Mouse (Mus musculus) urinary bladder, postnatal 4 days (tissue): ENCODE measurements around the gene Cpn2.

ENCODE experiments used
- DNase-seq, 2 experiments: peaks; one replicate each; pipeline ENCODE4 v3.0.0; 2021 to 2022; ENCODE audit warnings: low spot score in 2 of 2

Cpn2 gene

DNA sequence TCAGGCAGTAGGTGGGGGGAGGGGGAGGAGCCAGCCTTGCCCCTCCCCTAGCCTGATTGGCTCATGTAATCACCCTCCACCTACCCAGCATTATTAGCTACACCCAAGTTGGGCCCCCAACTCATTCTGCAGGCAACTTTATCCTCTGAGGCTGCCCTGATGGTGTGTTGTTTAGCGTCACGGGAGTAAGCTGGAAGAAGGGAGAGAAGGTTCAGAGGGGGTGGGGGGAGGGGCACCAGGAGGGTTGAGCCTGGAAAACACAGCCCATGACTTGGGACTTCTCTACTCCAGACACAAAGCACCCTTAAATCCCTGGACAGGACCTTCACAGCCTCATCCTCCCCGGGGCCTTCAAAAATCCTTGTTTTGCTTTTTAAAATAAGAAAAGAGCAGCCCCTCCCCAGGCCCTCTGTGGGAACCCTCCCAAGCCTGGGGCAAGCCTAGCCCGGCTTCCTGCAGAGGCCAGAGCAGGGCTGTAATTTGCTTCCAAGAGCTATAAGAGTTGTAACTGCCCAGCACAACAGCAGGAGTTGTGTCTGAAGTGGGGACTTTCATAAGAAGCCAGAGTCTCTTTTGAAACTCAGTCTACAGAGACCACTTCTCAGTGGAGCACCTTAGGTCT, 13.5 kb upstream of the Cpn2 start:
- DNase-seq, result no peak

DNA sequence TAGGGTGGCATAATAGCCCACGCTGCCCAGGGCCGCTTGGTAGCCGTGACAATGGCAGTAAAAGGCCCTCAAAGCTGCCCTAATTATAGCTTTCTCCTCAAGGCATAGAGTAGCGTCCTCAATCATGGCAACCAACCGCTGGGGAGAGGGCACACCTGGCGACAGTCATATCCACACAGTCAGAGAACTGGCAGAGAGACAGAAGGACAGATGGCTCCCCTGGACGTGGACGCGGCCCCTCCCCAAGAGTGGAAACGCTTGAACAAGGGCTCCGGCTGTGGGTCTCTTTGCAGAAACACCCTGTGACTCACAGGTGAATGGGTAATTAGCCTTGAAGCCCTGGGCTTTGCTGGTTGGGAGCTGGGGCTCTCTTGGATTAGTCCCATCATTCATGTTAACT, 11.1 kb upstream of the Cpn2 start:
- DNase-seq, result no peak

DNA sequence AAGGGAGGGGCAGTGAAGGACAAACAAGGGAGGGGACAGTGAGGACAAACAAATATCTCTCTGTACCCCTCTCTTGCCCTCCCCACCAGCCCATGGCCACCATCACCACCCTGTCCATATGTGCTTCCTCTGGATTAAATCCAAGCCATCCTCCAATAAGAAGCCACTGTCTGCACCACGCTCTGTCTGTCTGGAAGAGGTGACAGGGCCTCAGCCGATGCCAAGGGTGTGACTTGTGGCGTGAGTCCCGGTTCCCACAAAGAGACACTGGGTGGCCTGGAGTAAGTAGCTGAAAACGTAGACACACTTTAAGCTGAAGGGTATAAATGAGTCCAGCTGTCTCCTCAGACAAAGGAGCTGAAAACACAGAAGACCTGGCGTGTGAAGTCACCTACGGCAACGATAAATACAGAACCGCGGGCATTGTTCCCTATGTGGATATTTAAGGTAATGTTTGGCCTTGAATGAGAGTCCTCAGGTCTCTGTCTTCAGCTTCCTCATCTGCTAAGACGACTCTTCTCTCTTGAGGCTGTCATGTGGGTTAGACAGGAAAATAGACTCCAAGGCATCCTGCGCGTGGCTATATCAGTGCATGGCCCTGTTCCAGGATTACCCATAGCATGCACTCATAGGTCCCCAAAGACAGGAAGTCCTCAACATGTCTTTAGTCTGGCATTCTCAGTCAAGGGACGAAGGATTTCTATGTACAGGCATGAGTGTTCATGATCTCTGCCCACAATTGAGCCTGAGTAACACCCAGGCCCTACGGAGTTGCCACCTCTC, 8.4 kb upstream of the Cpn2 start:
- DNase-seq, result no peak

DNA sequence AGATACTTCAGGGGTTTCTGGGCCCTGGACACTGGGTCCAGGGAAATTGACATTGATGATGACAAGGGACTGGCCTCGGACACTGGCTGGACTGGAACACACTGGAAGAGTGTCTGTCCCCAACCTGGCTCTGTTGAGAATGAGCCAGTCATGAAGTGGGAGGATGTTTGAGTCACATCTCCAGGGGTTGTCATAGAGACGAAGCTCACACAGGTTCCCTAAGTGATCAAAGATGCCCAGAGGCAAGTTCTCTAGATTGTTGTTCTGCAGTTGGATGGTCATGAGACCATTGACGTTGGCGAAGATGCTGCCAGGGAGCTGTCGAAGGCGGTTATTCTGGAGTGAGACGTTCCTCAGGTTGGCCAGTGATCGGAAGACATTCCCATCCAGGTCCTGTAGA, 5.8 kb upstream of the Cpn2 start:
- no peak for DNase-seq

DNA sequence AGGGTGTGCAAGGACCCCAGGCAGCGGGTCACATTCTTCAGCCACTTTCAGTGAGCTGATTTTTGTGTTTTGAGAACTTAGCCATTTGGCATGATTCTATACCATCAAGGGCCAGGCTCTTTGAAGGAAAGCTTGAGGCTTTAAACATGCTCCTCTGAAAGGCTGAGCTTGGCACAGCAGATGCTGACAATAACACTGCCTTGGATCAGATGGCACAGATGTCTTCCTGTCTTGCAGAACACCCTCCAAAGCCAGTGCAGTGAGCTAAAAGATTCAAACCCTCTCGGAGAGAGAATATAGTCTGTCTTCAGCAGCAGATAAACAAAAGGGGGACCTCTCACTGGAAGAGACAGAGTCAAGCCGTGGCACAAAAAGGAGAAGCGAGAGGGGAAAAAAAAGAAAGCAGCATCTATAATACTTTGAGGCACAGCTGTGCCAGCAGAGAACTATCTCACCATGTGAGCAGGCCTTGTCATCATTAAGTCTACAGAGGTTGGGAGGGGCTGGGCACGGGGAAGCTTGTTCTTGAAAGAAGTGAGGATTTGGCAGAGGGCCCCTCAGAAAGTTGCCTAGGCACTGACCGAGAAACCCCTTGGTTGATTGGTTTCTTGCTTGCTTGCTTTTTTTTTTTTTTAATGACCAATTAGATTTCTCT, 4.8 kb upstream of the Cpn2 start:
- DNase-seq, result no peak

DNA sequence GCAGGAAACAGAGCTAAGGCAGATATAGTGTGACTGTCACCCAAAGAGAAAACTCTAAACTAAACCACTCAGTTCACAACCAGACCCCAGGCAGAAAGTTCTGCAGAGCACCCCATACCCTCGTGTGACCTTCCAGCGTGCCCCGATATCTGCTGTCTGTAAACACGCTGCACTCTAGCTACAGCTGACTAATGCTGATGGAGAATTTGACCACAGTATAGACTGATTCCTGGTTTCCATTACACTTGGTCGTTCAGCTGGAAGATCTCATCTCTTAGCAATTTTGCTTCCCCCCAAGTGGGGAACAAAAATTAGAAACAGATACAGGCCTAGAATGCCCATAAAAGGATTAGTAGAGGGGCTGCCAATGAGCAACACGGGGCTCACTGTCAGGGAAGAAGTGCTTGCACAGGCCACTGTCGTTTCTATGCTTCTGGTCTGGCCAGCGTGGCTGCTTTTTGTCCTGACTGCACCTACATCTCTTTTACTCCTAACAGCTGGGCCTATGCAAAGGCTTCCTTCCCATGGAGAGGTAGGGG, 4.0 kb upstream of the Cpn2 start:
- no peak for DNase-seq

DNA sequence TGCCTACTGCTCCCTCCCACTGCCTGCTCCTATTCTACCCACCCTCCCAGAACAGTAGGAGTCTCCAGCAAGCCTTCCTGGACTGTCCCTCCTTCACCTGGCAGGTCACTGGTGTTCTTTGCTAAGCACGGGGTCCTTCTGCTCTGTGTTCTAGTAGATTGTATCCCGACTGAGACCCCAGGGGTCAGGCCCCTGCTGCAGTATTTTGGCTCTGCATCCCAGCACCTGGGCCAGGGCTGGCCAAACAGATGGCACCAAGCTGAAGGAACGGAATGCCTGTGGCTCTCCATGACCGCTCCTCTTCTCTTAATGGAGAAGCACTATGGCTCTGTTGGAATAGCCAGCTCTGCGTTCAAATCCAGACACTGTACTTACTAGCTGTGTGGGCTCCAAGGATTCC, 738 bp downstream of the Cpn2 start:
- no peak for DNase-seq

DNA sequence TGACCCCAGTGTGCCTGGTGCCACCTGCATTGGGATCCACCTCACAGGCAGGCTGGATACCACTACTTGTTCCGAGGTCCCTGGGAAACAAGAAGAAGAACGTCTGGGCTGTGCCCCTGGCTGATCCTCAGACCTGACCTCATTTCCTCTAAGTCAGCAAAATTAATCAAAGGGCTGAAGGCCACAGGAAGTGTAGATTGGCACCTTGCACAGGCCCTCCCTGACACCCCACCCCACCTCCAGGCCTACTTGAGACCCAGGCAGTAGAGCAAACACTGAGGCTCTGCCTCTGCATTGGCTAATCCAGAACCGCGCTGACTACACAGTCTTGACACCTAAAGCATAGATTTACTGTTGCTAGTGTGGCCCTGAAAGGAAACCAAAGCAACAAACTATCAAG, 1.7 kb downstream of the Cpn2 start:
- no peak for DNase-seq

DNA sequence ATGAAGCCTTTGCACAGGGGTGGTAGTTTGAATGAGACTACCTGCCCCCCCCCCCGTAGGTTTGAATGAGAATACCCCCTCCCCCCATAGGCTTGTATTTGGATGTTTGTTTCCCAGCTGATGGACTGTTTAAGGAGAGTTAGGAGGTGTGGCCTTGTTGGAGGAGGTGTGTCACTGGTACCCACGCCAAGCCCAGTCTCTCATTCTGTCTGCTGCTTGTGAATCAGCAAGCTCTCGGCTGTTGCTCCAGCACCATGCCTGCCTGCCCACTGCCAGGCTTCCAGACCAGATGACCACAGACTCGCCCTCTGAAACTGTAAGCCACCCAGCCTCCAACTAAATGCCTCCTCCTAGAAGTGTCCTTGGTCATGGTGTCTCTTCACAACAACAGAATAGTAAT, 4.1 kb downstream of the Cpn2 start:
- DNase-seq, result no peak

DNA sequence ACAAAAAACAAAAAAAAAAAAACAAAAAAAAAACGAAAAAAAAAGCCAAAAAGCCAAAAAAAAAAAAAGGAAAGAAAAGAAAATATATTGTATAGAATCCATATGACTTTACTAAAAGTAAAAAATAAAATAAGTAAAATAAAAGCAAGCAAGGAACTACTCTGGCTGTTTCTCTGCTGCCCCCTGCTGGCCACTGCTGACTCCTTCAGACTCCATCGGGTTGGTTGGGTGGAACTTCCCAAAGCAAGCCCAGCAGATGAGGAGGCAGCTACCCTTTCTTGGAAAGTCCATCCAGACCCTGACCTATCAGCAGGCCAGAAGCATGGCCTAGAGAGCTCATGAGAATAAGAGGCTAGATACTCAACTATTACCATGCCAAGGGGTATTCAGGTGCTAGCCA, 4.6 kb downstream of the Cpn2 start:
- DNase-seq, result peak; percentile 37 to 78

DNA sequence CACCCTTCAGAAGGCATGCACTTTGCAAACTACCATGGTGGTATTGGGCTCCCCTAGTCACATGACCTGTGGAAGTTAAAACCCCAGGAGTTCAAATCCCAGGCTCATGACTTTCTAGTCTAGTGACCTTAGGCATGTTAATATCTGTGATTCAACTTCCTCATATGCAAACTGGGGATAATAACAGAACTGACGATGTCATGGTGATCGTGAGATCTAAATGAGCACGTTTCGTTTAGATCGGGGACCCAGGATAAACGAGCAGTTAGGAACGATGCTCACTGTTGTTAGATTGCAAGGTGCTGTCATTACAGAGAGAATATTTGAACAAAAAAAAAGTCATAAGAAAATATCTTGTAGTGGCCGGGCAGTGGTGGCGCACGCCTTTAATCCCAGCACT, 5.1 kb downstream of the Cpn2 start:
- no peak for DNase-seq

DNA sequence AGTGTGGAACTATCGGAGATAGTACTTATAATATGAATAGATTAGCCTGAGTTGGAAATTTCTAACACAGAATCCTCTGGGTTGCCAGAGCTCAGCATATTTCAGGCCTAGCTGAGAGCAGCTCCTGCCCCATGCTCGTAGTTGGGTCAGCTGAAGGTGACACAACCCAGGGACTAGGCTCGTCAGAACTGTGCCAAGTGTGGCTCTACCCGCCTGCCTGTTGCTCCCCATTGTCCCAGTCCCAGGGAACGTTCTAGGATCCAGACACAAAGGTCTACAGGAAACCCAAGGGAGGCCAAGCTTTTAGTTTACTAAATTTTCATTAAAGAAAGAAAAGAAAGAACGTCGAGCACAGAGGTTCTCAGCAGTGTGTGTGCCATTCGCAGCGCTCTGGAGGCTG, 6.0 kb downstream of the Cpn2 start:
- no peak for DNase-seq

DNA sequence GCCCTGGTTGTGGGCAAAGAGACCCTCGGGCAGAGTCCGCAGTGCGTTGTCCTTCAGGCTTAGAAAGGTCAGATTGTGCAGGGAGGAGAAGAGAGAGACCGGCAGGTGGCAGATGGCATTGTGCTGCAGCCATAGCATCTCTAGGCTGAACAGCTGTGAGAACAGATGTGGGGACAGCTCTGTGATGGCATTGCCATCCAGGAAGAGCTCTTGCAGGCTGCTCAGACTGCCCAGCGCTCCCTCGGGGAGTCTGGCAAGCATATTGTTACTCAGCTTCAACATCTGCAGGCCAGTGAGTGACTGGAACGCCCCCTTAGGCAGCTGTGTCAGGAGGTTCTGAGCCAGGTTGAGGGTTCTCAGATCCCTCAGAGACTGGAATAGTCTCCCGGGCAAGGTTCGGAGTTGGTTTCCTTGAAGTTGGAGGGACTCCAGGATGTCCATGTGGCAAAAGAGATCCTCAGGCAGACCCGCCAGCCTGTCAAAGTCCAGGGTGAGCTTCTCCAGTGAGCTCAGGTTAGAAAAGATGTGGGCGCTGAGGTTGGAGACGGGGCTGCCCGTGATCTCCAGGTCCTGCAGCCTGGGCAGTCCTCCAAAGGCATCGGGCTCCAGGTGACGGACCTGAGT, 7.2 kb downstream of the Cpn2 start:
- DNase-seq, result no peak

DNA sequence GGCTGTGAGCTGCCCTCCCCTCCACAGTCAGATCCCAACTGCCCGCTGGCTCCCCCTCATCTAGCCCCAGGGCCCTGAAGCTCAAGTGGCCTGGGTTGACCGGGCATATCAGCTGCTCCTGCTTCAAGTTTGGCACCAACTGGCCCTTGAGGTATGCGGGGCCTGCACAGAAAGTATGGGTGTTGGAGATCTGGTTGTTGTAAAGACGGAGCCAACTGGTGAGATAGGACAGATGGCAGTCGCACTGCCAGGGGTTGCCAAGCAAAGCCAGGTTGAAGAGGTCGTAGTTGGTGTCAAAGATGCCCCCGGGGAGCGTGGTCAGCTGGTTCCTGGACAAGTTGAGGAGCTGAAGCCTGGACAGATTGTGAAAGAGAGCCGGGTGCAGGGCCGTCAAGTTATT, 7.9 kb downstream of the Cpn2 start:
- no peak for DNase-seq

DNA sequence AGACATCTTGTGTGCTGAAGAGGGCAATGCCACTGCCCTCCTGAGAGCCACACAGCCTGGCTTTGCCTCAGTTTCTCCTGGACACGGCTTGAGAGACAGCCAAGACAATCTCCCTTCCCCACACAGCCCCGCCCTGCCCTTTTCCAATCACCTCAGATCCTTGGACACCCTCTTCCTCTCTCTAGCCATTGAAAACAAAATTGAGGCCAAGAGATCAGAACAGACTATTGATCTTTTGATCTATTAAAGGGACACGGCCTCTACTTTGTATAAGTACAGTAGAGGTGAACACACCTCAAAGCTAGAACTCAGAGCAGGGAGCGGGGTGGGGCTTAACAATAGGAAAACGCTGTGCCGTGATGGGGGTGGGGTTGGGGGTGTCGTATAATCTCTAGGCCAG, 8.9 kb downstream of the Cpn2 start:
- no peak for DNase-seq

DNA sequence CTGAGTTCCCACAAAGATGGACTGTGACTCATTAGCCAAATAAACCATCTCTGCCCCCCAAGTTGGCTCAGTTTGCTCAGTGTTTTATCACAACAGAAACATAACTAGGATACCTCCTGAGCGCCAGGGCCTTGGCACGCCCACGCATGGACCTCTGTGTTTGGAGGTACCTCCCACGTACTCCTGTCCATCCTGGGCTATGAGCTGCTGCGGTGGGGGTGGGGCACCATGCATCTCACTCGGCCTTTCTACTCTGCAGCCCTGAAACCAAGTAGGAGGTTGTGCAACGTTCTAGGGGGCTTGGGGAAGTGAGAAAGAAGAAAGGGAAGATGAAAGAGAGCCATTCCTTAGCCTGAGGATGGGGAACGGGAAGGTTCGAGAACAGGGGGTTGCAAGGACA, 9.6 kb downstream of the Cpn2 start:
- no peak for DNase-seq

DNA sequence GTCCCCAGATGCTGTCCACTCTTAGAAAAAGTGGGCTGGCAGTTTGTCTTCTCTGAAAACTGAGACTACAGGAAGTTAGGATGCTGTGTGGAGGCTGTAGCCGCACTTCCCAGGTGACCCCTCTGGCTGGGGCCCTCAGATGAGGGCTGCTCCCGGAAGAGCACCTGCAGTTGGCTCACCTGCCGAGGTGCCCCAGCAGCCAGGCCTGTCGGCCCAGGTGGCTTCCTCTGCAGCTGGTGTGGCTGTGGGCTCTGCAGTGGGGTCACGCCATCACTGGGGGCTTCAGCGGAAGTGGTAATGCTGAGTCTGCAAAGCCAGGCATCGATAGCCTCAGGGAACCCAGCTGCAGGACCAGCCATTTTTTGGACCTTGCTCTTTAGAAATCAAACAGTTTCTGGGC, 12.2 kb downstream of the Cpn2 start:
- DNase-seq, result no peak

DNA sequence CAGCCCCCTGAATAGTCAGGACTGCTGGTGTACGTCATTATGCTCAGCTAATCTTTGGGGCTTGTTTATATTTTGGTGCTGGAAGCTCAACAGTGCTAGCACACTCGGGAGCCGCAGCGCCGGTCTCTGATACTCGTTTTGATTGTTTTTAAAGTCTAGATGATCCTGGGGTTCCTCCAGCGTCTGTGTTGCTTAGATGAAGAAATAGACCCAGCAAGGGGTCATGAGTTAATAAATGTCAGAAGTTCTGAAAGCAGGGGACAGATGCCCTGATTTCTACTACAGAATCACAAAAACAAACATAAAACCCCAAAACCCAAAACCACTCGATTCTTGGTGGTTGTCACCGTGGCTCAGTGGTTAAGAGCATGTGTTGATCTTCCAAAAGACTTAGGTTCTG, 13.4 kb downstream of the Cpn2 start:
- no peak for DNase-seq

DNA sequence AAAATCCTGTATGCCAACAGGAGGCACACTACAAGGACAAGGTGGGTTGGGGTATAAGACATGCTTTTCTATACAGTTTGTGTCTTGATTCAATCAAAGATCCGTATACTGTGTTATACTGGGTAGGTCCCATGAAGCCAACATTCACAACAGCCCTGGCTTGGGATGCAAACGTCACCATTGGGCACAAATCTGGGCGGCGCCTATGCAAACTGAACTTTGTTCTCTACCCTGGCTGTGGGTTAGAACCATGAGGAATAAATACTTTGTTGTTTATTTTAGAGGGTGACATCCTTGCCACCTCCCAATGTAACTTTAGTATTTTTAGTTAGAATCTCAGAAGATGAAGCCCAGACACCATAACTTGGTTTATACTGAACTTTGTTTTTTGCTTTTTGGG, 13.9 kb downstream of the Cpn2 start:
- no peak for DNase-seq

DNA sequence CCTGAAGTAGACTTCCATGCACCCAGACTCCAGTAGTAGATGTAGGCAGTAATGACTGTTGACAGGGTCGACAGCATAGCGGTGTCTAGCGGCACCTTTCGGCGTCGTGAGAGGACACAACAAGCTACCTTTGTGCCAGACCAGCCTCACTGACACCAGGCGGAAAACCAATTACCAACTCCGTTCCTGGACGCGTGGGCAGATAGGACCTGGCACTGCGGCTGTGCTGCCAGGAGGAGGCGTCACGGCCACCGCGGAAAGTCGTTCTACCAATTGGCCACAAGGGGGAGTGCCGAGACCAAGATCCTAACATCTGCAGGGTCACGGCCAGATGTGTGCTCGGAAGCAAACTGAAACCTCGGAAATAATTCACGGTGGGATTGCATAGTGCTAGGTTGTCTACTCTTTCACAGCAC, 15.3 kb downstream of the Cpn2 start:
- peak; percentile 76 to 85 for DNase-seq

DNA sequence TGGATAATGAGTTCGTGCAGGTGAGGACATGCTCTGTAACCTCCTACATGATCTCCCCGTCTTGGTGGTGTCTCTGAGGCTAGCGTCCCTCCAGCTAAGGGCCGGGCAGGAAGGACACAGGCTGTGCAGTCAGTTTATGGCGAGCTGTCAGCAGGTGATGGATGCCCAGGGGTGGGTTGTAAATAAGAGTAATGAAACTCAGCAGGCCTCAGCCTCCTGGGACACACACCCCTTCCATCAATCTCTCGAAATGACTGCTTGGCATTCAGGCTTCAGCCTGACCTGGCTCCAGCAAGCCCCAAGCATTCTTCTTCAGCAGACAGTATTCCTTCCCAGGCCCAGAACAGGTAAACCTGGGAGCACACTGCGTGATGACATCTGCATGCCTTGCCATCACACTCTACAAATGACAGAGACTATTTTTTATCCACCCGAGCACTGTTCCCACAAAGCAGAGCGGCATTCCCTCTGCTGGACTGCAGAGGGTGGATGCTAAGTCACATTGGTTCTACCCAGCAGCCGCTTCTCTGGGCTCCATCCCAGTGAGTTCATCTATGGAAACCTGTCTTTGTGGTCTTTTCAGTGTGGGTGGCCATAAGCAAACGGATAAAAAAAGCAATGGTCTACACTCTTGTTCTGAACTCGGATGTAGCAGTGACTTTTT, 23.1 kb downstream of the Cpn2 start:
- no peak for DNase-seq

DNA sequence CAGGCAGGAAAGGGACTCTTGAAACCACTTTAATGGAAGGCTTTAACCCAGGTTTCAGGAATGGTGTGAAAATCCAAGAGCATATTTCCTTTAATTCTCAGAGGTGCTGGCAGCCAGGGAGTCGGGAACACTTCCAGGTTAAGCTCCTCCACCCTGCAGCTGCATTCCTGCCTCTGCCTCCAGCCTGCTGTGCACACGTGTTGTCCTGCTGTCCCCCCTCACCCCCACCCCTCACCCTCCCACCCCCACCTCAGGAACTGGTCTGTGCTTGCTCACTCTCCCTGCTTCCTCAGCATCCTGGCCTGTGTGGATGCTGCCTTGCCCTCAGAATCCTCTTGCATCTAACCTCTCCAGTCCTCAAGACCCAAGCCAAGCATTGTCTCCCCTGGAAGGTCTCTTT, 25.7 kb downstream of the Cpn2 start:
- DNase-seq, result no peak
